Mouse (Mus musculus) bone marrow, adult 2 months (tissue): ENCODE data around the gene Bcl2l14.

Experiments used
- CTCF ChIP-seq: fragments of 200-500 bp; IDR thresholded peaks from 2 replicates; pipeline ENCODE4 v1.5.1; 2011; ENCODE audit warnings: low read length, control low read depth; ENCODE audit not compliant: control insufficient read depth, insufficient read depth
- POLR2A ChIP-seq: fragments of 200-500 bp; IDR thresholded peaks from 2 replicates; pipeline ENCODE4 v1.6.1; 2011; ENCODE audit warnings: low read depth, mild to moderate bottlenecking, control low read depth, low read length, borderline replicate concordance; ENCODE audit not compliant: control insufficient read depth

- no peak for TF ChIP-seq CTCF
- no peak for TF ChIP-seq POLR2A
These were observed 62.3 kb downstream of the Bcl2l14 start for GRCm38 (mm10) chr6:134458376-134458775.
